Mouse (Mus musculus) bone marrow, adult 2 months (tissue): ENCODE results near the gene Nefh. TPM values are rescaled to one million over a fixed set of nuclear protein-coding genes. Genes with fewer than 3 reads are reported as not detected.

ENCODE experiments used
- H3K27ac ChIP-seq: fragments of 200-500 bp; 2 replicates; pipeline ENCODE4 v1.5.1; 2012; ENCODE audit warnings: low read depth, mild to moderate bottlenecking, control low read depth, inconsistent platforms, low read length; ENCODE audit not compliant: control insufficient read depth, poor library complexity, insufficient read depth
- H3K4me1 ChIP-seq: fragments of 200-500 bp; 2 replicates; pipeline ENCODE4 v1.6.1; 2011; ENCODE audit warnings: low read length; ENCODE audit not compliant: control insufficient read depth, insufficient read depth
- H3K4me3 ChIP-seq: fragments of 200-500 bp; replicated peaks from 2 replicates; pipeline ENCODE3; 2011; ENCODE audit warnings: mild to moderate bottlenecking, low read depth, low read length, control low read depth; ENCODE audit not compliant: control insufficient read depth
- CTCF ChIP-seq: fragments of 200-500 bp; IDR thresholded peaks from 2 replicates; pipeline ENCODE4 v1.5.1; 2011; ENCODE audit warnings: low read length, control low read depth; ENCODE audit not compliant: control insufficient read depth, insufficient read depth
- POLR2A ChIP-seq: fragments of 200-500 bp; IDR thresholded peaks from 2 replicates; pipeline ENCODE4 v1.6.1; 2011; ENCODE audit warnings: low read depth, mild to moderate bottlenecking, control low read depth, low read length, borderline replicate concordance; ENCODE audit not compliant: control insufficient read depth
- WGBS: fragments of 180-500 bp; shearing (Covaris S2); methylation state at CpG from one replicate; pipeline ENCODE4 v1.1.7; 2018; 5-methylcytosine and 5-hydroxymethylcytosine counted together
- polyA plus RNA-seq: library from polyadenylated mRNA; stranded (reverse); fragments of >200 nt; gene quantifications from 2 replicates; pipeline ENCODE4 v1.2.4, GENCODE M21; 2011; ENCODE audit warnings: low replicate concordance; ENCODE audit not compliant: missing spikeins, insufficient read depth, insufficient read length

Gene Nefh
- polyA plus RNA-seq, 1 experiment = 1.2 TPM

DNA sequence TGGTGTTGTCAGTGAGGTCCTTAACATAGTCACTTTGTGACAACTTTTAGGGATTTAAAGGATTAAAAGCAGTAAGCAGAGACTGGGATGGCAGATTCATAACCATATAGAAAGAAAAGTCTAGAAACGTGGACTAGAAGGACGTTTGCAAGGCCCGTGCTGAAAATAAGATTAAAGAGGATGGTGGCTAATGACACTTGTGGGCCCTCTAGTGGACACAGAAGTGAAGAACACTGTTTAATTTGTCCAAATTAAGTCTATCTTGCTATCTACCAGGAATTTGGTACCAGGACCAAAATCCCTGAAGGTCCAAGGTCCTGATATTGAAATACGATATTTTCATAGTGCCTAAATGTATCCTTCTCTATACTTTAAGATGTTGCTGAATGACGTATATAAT lies 36.4 kb upstream of the Nefh start:
- Histone ChIP-seq H3K27ac (no peak overlapping the region), H3K4me1 (peaks cover 5% of the 10 kb centered on the region), H3K4me3 (no peak overlapping the region)
- no peak for TF ChIP-seq CTCF
- no peak for TF ChIP-seq POLR2A
- WGBS = 3% methylated on average over 5 of the region's 5 CpGs

DNA sequence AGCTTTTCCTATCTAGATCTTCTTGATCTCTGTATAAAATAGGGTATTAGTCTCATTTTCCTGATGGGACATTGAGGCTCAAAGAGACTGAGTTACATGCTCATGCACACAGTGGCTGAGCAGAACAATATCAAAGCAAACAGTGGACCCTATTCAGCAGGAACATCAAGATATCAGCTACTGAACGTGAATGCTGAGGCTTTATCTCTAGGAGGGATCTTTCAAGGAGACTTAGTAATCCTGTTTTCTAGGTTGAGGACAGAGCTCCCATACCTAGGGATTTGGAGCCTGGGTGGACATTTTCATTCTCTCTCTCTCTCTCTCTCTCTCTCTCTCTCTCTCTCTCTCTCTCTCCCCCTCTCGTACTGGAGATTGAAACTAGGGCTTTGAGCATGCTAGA lies 35.7 kb upstream of the Nefh start:
- WGBS = 75% methylated on average over 2 of the region's 2 CpGs
- TF ChIP-seq CTCF (no peak), POLR2A (no peak)
- peaks cover 3% of the 10 kb centered on the region; the same call in 1 of the 2 replicates for H3K4me1 ChIP-seq

DNA sequence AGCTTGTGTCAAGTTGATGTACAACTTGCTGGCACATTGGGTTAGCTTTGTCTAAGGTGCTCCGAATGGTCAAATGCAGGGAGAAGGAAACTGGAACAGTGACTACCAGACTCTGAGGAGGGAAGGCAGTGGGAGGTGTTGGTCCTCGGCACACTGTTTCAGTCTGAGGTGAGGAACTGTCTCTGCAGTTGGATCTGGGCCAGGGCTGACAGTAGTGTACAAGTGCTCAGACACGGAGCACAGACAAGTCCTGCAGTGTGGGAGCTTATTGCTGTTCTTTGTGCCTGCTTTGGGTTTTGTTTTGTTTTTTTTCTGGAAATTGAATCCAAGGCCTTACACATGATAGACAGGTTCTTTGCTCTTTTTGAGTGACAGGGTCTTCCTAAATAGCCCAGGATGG lies 35.1 kb upstream of the Nefh start:
- H3K4me3 ChIP-seq = no peak overlapping the region
- TF ChIP-seq CTCF (no peak), POLR2A (no peak)
- H3K27ac ChIP-seq = no peak overlapping the region
- H3K4me1 ChIP-seq = peaks cover 3% of the 10 kb centered on the region; the same call in 1 of the 2 replicates
- 56% methylated on average over 3 of the region's 3 CpGs for WGBS

More for the DNA sequence above, 35.7 kb upstream of the Nefh start:
- Histone ChIP-seq H3K27ac (no peak overlapping the region), H3K4me3 (no peak overlapping the region)

DNA sequence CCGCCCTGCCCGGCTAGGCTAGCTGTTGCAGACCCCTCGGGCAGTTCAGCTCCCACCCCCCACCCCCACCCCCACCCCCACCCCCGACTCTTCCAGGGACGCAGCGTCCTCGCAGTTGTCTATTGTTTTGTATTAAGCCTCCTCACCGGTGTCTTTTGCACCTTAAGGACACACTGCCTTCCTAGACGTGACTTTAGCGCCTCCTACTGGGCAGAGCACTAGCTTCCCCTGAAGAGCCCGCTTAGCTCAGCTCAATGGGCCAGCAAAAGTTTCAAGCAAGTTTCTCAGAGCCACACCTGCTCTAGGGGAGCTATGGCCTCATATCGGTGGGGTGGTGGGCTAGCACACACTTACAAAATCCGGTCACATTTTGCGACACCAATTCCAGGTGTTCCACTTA lies 27.8 kb upstream of the Nefh start:
- WGBS = 13% methylated on average over 14 of the region's 14 CpGs
- Histone ChIP-seq H3K4me3 (no peak overlapping the region), H3K4me1 (peaks cover 2% of the 10 kb centered on the region; the same call in 1 of the 2 replicates), H3K27ac (no peak overlapping the region)
- TF ChIP-seq POLR2A (no peak), CTCF (peak; percentile 89)

DNA sequence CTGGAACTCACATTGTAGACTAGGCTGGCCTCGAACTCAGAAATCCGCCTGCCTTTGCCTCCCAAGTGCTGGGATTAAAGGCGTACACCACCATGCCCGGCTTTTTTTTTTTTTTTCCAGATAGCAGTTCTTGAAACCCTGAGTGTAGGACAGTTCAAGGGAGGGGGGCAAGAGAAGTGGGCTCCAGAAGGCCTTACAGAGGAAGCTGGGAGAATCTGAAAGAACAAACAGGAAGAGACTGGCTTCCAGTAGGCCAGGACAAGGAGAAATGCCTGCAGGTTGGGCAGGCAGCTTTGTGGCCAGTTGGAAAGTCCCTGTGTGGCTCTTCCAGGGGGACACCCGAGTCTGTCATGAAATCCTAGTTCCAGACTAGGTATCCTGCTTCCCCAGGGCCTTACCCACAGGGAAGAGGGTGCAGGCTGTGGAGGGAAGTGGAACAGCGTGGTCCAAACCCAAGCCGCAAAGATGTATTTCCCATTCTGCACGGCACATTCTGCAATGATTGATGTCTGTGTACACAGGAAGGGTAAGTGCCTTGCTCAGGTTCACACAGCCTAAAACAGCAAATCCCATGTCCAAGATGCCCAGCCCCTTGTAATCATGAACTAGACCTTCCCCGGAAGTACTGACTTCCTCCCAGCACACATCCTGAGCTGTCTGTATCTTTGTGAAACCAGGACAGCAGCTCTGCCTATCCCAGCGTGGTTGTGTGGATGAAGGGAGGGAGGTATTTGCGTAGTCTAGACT lies 26.7 kb upstream of the Nefh start:
- 0 out of 2 replicates have a peak overlapping the region, but pooled peaks have one; percentile 4 for H3K27ac ChIP-seq
- no peak overlapping the region for H3K4me3 ChIP-seq
- WGBS = 25% methylated on average over 11 of the region's 11 CpGs
- TF ChIP-seq POLR2A (no peak), CTCF (0 out of 2 replicates have a peak, but pooled peaks have one; percentile 9)
- H3K4me1 ChIP-seq = peaks cover 2% of the 10 kb centered on the region; the same call in 1 of the 2 replicates

DNA sequence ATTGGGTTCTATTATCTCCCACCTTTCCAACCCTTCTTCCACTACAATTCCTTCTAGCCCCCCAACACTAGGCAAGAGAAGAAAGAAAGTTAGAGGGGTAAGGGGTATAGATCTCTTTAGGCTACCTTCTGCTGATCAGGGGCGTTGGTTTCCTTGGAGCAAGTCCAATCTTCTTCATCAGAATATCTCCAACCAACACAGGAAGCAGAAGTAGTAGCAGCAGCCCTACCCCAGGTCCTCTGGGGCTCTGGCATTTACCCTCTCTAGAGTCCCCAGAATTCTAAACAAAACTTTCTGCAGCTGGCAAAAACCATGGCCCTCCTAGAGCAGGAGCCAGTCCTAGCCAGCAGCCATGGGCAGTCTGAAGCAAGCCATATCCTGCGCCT lies 26.0 kb upstream of the Nefh start:
- Histone ChIP-seq H3K4me1 (peaks cover 2% of the 10 kb centered on the region; the same call in 1 of the 2 replicates), H3K27ac (no peak overlapping the region), H3K4me3 (no peak overlapping the region)
- WGBS = 25% methylated on average over 2 of the region's 2 CpGs
- TF ChIP-seq CTCF = no peak
- TF ChIP-seq POLR2A = no peak

DNA sequence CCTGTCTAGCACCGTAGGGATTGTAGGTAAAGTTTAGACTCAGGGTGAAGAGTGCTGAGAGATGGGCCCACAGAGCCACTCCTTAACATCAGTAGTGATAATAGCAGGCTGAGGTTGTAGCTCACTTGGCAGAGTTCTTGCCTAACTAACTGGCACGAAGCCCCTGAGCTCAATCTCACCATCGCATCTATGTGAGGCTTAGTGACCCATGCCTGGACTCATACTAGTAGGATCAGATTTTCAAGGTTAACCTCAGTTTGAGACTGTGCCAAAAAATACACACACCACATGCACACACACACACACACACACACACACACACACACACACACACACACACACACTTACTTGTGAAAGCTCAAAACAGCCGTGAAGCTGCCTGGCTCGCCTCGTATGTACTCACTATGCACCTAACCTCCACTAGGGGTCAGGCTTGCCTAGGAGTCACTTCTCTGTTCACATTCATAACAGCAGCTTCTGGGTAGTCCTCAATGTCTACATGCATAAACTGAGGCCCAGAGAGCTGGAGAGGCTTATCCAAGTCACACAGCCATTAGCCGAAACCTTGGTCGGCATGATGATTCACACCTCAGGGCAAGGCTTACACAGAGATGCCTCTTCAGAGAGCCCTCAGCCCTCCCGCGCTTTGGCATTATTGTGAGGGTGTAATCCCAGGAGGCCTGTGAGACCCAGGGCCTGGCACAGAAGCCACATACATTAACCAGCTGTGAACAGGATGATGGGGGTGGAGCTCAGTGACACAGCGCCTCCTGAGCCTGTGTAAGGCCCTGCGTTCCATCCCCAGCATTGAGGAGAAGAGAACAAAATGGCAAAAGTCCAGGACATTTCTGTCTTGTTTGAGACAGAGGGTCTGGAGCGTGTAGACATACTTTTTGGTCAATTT lies 25.4 kb upstream of the Nefh start:
- TF ChIP-seq CTCF = peak; percentile 89
- no peak for TF ChIP-seq POLR2A
- 32% methylated on average over 13 of the region's 13 CpGs for WGBS
- Histone ChIP-seq H3K4me1 (peaks cover 2% of the 10 kb centered on the region; the same call in 1 of the 2 replicates), H3K4me3 (no peak overlapping the region), H3K27ac (peak overlapping the region; percentile 6; the same call in 1 of the 2 replicates)

DNA sequence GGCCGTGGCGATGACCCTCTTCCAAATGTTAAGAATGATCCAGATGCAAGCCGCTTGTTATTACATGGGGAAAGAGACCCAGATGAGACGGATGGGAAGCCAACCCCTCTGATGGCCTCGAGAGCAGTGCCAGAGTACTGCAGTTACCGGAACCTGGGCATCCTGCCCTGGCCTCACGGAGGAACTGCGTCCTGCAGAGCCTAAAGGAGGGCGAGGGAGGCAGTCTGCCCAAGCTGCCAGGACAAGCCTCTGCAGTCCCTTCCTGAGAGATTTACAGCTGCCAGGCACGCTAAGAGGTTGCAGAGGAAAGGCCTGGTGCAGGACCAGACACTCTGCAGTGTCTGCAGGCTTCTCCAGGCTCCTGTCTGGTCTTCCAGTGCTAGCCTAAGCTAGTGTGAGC lies 20.5 kb upstream of the Nefh start:
- 15% methylated on average over 10 of the region's 10 CpGs for WGBS
- no peaks in the 10 kb centered on the region; the same call in 1 of the 2 replicates for H3K4me1 ChIP-seq
- no peak for TF ChIP-seq CTCF
- TF ChIP-seq POLR2A = no peak

More for the DNA sequence above, 20.5 kb upstream of the Nefh start:
- Histone ChIP-seq H3K4me3 (no peak overlapping the region), H3K27ac (no peak overlapping the region; the same call in 1 of the 2 replicates)
